ENCODE assay signal across 8 mouse cellular contexts in the genomic region with DNA sequence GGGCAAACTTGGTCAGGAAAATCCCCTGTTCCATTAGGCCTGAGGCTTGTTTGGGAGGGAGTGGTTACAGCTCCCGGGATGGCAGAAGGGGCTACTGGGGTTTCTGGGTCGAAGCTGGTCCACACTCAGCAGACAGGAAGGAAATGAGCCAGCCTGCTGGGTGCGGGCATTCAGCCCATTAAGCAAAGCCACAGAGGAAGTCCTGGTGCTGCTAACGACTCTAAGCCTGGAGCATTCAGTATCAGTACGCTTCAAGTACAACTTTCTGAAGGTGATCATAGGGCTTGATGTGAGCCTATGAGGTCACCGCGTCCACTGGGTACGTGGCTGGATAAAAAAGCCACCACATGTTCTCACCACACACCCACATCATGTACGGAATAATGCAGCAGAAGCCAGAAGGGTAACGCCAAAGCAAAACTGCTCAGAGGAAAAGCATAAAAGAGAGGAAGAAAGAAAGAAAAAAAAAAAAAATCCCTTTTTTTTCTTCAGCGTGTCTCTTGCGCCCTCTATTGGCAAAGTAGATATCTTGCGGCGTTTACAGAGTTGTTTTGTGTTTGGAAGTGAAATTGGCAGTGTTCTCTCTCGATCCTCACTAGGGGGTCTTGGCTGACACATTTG.
DNase-seq lines count a peak whose midpoint lies in the region; ATAC-seq and TF ChIP-seq lines count a peak whose summit lies in the region.

No protein-coding gene starts in this region.

- WGBS in heart, embryonic 12.5 days, result 29% methylated on average over 15 of the region's 15 CpGs
- WGBS in lung, postnatal 0 days, result 18% methylated on average over 15 of the region's 15 CpGs

- DNase-seq in B cell, adult 2 months, result peak; percentile 32 to 34
- DNase-seq in MN1 (ENCODE audit: low spot score), result peak; percentile 66
- peak; percentile 82 for DNase-seq in embryo, embryonic 10.5 days (ENCODE audit: low spot score)
- DNase-seq in kidney, postnatal 36 days, result peak; percentile 2 to 8
- peak; percentile 66 for DNase-seq in lung, postnatal 0 days (ENCODE audit: low spot score)
- peak; percentile 26 for DNase-seq in ovary, postnatal 14 days (ENCODE audit: low spot score)
- DNase-seq in urinary bladder, adult 2 months (ENCODE audit: low spot score), result no peak

- H3K4me1 ChIP-seq in heart, embryonic 12.5 days (replicated peaks), result no peaks in the 10 kb centered on the region
- H3K4me1 ChIP-seq in lung, postnatal 0 days (ENCODE audit: insufficient read depth, low read depth, low read length), result no peaks in the 10 kb centered on the region

- ATAC-seq in heart, embryonic 12.5 days (ENCODE audit: insufficient number of reproducible peaks, low FRiP score), result no peak
- peak; percentile 28; the same call in 1 of the 2 replicates for ATAC-seq in lung, postnatal 0 days

- no peaks in the 10 kb centered on the region for H3K27me3 ChIP-seq in heart, embryonic 12.5 days (replicated peaks)
- no peaks in the 10 kb centered on the region for H3K27me3 ChIP-seq in lung, postnatal 0 days (replicated peaks; ENCODE audit: insufficient read depth, low read length)

- H3K4me3 ChIP-seq in heart, embryonic 12.5 days, result peak overlapping the region; percentile 28; the same call in 1 of the 2 replicates
- no peak overlapping the region for H3K4me3 ChIP-seq in lung, postnatal 0 days (ENCODE audit: low read depth, low read length)

- no peak for TF ChIP-seq EP300 in lung, postnatal 0 days (IDR thresholded peaks at IDR 0.05)

- H3K36me3 ChIP-seq in heart, embryonic 12.5 days, result no peaks in the 10 kb centered on the region
- no peaks in the 10 kb centered on the region for H3K36me3 ChIP-seq in lung, postnatal 0 days (ENCODE audit: insufficient read depth, low read length)

- no peak overlapping the region for H3K27ac ChIP-seq in heart, embryonic 12.5 days (ENCODE audit: poor library complexity, severe bottlenecking)
- H3K27ac ChIP-seq in lung, postnatal 0 days (ENCODE audit: low read length), result no peak overlapping the region

- H3K9ac ChIP-seq in heart, embryonic 12.5 days, result no peak overlapping the region
- no peak overlapping the region for H3K9ac ChIP-seq in lung, postnatal 0 days (replicated peaks; ENCODE audit: low read depth)

- peak; percentile 77 for TF ChIP-seq CTCF in lung, postnatal 0 days (IDR thresholded peaks at IDR 0.05)

- peak overlapping the region; percentile 58 for H3K4me2 ChIP-seq in heart, embryonic 12.5 days
- H3K4me2 ChIP-seq in lung, postnatal 0 days (replicated peaks; ENCODE audit: low read depth, low read length), result peak overlapping the region; percentile 41

- no peaks in the 10 kb centered on the region for H3K9me3 ChIP-seq in heart, embryonic 12.5 days (replicated peaks)
- no peaks in the 10 kb centered on the region for H3K9me3 ChIP-seq in lung, postnatal 0 days (ENCODE audit: low read length)
